Mouse (Mus musculus): ENCODE results near the gene Srgap2. TPM values are rescaled to one million over a fixed set of nuclear protein-coding genes. Genes with fewer than 3 reads are reported as not detected.
"Not testable (repeated sequence)": the region's sequence is repeated elsewhere in the genome, so short reads cannot be mapped to it uniquely, and the experiment has no call there.

Srgap2 gene
- total and polyA plus RNA-seq, 2 experiments from 2014 or later = 24.5 to 69.3 TPM

DNA sequence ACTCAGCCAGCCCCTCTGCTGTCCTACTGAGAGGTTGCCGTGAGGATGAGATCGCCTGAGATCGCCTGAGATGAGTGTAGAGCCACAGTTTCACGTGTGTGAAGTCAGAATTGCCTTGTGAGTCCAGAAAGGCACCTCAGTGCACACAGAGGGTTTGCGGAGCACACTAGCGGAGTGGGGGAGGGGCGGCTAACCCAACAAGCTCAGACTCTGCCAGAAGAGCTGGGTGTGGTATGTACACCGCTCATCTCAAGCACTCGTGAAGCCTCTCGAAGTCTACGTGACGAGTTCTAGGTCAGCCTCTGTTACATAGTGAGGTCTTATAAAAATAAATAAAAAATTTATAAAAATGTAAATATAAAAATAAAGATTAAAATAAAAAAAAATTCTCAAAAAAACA lies 263.2 kb downstream of the Srgap2 start:
- Histone ChIP-seq H3K27me3 (ENCODE audit: insufficient read depth, low read length) (no peaks in the 10 kb centered on the region), H3K9ac (replicated peaks; ENCODE audit: low read length) (no peak overlapping the region), H3K36me3 (ENCODE audit: insufficient read depth, low read length) (no peaks in the 10 kb centered on the region), H3K9me3 (ENCODE audit: low read length) (no peaks in the 10 kb centered on the region), H3K4me2 (ENCODE audit: low read depth, low read length) (no peak overlapping the region), H3K4me3 (ENCODE audit: low read length) (no peak overlapping the region), H3K4me1 (ENCODE audit: insufficient read depth, low read length) (no peaks in the 10 kb centered on the region), H3K27ac (no peak overlapping the region)
- WGBS = 73% methylated on average over 12 of the region's 12 CpGs
- no peak for TF ChIP-seq CTCF (IDR thresholded peaks at IDR 0.05; ENCODE audit: low read depth)
- ATAC-seq (no peak), DNase-seq (ENCODE audit: low spot score) (no peak)

DNA sequence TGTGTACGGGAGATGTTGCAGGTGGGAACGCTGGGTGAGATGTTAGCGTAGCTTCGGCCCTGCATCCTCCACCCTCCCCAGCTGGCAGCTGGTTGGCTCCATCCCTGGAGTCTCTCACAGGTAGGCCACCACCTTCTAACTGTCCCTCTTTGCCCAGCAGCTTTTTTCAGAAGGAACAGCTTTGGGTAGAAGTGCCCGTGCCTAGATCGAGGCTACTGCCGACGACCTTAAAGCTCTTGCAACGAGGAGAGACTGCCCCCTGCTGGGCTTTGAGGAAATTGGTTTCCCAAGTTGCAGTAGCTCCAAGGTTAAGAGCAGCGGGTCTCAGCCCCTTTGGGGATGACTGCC lies 266.9 kb downstream of the Srgap2 start:
- no peaks in the 10 kb centered on the region for H3K27me3 ChIP-seq (ENCODE audit: insufficient read depth, low read length)
- 29% methylated on average over 10 of the region's 10 CpGs for WGBS
- no peaks in the 10 kb centered on the region for H3K9me3 ChIP-seq (ENCODE audit: low read length)
- TF ChIP-seq CTCF (IDR thresholded peaks at IDR 0.05; ENCODE audit: low read depth) = peak; percentile 86
- ATAC-seq = peak; percentile 43
- no peaks in the 10 kb centered on the region for H3K36me3 ChIP-seq (ENCODE audit: insufficient read depth, low read length)
- no peak overlapping the region for H3K27ac ChIP-seq
- H3K4me2 ChIP-seq (ENCODE audit: low read depth, low read length) = no peak overlapping the region
- no peak overlapping the region for H3K9ac ChIP-seq (replicated peaks; ENCODE audit: low read length)
- peak; percentile 87 for DNase-seq (ENCODE audit: low spot score)
- no peak overlapping the region for H3K4me3 ChIP-seq (ENCODE audit: low read length)
- no peaks in the 10 kb centered on the region for H3K4me1 ChIP-seq (ENCODE audit: insufficient read depth, low read length)

DNA sequence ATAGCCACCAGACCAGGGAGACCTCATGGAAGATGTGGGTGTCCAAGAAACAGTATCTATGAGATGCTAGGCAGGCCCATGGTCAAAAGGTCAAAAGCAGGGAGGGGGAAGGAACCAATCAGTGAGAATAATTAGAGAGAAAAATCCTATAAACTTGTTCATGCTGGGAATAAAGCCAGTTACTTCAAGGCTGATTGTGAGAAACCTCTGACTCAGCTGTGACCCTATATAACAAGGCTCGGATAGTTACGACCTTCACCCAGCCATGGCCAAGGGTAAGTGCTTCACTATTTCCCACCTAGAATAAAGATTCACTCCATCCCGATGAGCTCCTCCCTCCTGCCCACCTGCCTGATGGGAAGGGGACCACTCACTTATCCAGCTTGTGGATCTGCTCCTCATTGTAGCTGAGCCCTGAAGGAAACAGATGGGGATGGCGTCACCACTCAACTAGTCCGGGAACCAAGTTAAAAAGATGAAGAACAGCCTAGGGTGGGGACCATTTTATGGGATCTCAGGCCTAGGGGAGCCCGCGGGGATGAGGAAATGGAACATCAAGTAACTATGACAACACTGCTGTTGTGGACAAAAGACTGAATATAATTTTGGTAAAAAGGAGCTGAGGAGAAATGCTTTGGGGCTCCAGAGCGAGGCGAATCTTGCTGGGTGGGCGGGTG lies 267.4 kb downstream of the Srgap2 start:
- H3K36me3 ChIP-seq (ENCODE audit: insufficient read depth, low read length) = no peaks in the 10 kb centered on the region
- no peak for TF ChIP-seq CTCF (IDR thresholded peaks at IDR 0.05; ENCODE audit: low read depth)
- no peak overlapping the region for H3K27ac ChIP-seq
- 66% methylated on average over 10 of the region's 10 CpGs for WGBS
- DNase-seq (ENCODE audit: low spot score) (no peak), ATAC-seq (no peak; the same call in 1 of the 2 replicates)
- H3K27me3 ChIP-seq (ENCODE audit: insufficient read depth, low read length) = no peaks in the 10 kb centered on the region
- H3K4me3 ChIP-seq (ENCODE audit: low read length) = no peak overlapping the region
- H3K4me1 ChIP-seq (ENCODE audit: insufficient read depth, low read length) = no peaks in the 10 kb centered on the region
- H3K9ac ChIP-seq (replicated peaks; ENCODE audit: low read length) = no peak overlapping the region
- H3K9me3 ChIP-seq (ENCODE audit: low read length) = no peaks in the 10 kb centered on the region
- H3K4me2 ChIP-seq (ENCODE audit: low read depth, low read length) = no peak overlapping the region

DNA sequence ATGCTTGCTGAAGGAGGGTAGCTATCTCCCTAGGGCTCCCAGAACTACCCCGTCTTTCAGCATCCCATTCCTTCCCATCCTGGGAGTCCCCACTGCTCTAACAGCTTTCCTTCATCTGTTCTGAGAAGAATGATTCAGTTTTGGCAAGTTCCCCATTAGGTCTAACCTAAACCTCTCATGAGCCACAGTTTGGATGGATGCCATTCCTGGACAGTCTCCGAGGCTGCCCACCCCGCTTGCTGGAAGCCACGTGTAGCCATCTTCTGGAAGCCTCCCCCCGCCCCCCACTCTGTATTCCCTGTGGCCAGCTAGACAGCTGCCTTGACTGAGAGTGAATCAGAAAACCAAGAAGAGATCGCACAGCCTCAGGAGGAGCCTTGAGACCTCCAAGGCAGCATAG lies 269.9 kb downstream of the Srgap2 start:
- no peak overlapping the region for H3K27ac ChIP-seq
- ATAC-seq (0 out of 2 replicates have a peak, but pooled peaks have one; percentile 3), DNase-seq (ENCODE audit: low spot score) (peak; percentile 12)
- WGBS = 62% methylated on average over 6 of the region's 6 CpGs
- no peaks in the 10 kb centered on the region for H3K4me1 ChIP-seq (ENCODE audit: insufficient read depth, low read length)
- no peak overlapping the region for H3K9ac ChIP-seq (replicated peaks; ENCODE audit: low read length)
- no peak for TF ChIP-seq CTCF (IDR thresholded peaks at IDR 0.05; ENCODE audit: low read depth)
- H3K9me3 ChIP-seq (ENCODE audit: low read length) = no peaks in the 10 kb centered on the region
- H3K4me2 ChIP-seq (ENCODE audit: low read depth, low read length) = no peak overlapping the region
- no peak overlapping the region for H3K4me3 ChIP-seq (ENCODE audit: low read length)
- H3K27me3 ChIP-seq (ENCODE audit: insufficient read depth, low read length) = no peaks in the 10 kb centered on the region
- H3K36me3 ChIP-seq (ENCODE audit: insufficient read depth, low read length) = no peaks in the 10 kb centered on the region

DNA sequence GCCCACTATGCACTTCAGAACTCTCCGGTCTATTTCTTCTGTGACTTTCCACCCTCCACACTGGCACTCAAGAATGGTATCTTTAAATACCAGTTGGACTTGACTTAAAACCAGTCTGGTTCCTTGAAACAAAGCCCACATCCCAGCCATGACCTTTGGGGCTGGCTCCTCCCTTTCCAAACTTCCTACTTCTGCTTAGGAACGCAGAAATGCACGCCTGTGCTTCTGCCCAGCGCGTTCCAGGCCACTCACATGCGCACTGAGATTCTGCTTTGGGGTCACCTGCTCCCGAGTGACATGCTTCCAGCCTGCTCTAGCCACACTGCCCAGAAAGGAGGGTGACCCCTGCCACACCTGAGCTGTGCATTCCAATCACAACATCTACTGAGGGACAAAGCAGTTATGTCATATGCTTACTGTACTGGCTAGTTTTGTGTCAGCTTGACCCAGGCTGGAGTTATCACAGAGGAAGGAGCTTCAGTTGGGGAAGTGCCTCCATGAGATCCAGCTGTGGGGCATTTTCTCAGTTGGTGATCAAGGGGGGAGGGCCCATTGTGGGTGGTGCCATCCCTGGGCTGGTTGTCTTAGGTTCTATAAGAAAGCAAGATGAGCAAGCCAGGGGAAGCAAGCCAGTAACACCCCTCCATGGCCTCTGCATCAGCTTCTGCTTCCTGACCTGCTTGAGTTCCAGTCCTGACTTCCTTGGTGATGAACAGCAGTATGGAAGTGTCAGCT lies 274.5 kb downstream of the Srgap2 start:
- H3K36me3 ChIP-seq (ENCODE audit: insufficient read depth, low read length); H3K9ac ChIP-seq (replicated peaks; ENCODE audit: low read length); DNase-seq (ENCODE audit: low spot score); H3K4me1 ChIP-seq (ENCODE audit: insufficient read depth, low read length); ATAC-seq; H3K27ac ChIP-seq; H3K4me3 ChIP-seq (ENCODE audit: low read length); H3K27me3 ChIP-seq (ENCODE audit: insufficient read depth, low read length); H3K4me2 ChIP-seq (ENCODE audit: low read depth, low read length); H3K9me3 ChIP-seq (ENCODE audit: low read length): not testable (repeated sequence)
- WGBS = 88% methylated on average over 7 of the region's 7 CpGs

DNA sequence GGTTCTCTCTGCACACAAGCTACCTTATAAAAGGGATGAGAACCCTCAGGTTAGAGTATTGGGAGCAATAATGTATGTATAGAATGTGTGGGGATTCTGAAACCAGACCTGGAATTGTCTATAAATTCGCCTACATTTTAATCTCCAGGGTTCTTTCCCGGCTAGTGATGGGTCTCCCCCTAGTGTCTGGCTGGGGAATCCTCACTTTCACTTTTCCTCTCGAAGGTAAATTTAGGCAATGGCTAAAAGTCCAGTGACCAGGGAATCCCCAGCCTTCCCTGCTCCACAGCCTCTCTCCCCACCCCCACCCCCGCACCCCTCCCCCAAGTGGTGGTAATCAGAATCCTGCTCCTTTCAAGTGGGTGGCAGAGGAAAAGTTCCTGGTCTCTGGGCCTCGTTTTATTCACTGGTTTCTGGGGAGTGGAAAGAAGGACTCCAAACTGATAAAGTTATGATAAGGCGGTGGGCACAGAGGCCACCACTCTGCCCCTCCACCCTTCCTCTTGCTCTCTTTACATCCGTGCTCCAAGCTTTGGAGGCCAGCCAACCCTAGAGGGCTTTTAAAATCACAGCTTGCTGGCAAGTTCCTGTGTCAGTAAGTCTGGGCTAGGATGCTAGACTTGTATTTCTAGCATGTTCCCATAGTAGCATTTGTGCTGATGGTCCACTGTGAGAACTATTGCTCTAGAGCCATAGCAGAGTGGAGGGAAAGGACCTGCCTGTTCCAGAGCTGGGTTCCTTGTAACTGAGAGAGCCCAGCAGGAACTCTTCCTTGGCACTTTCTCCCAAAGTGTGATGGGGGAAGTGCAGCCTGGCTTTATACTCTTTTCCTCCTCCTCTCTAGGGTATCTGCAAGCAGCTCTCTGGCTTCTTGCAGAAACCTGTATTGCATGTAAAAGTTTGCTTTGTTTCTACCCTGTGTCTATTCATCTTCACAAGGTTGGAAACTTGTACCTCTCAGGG lies 280.4 kb downstream of the Srgap2 start:
- Histone ChIP-seq H3K4me2 (ENCODE audit: low read depth, low read length) (peak overlapping the region; percentile 96; the same call in 1 of the 2 replicates), H3K9ac (replicated peaks; ENCODE audit: low read length) (no peak overlapping the region), H3K4me3 (ENCODE audit: low read length) (no peak overlapping the region), H3K27me3 (ENCODE audit: insufficient read depth, low read length) (no peaks in the 10 kb centered on the region), H3K27ac (peak overlapping the region; percentile 83; the same call in 1 of the 2 replicates), H3K36me3 (ENCODE audit: insufficient read depth, low read length) (no peaks in the 10 kb centered on the region), H3K4me1 (ENCODE audit: insufficient read depth, low read length) (peaks cover 11% of the 10 kb centered on the region; the same call in 1 of the 2 replicates), H3K9me3 (ENCODE audit: low read length) (no peaks in the 10 kb centered on the region)
- TF ChIP-seq CTCF (IDR thresholded peaks at IDR 0.05; ENCODE audit: low read depth) = peak; percentile 70
- peak; percentile 80 for DNase-seq (ENCODE audit: low spot score)
- ATAC-seq = no peak
- WGBS = 9% methylated on average over 7 of the region's 7 CpGs
